Mouse (Mus musculus) cerebellum, adult 11-12 months (tissue): ENCODE measurements at regions not wholly inside any gene's neighbourhood (a gene's known extent, or its start where the extent isn't known, plus 50 kb on each side); places are given as distances from the start of the nearest gene placed in this dataset.

ENCODE experiments used
- DNase-seq: peaks from one replicate; pipeline ENCODE4 v3.0.0; 2022

GRCm38 (mm10) chr6:117575057-117575456 lies 265.9 kb upstream of the Zfp637 start:
- DNase-seq = no peak

GRCm38 (mm10) chr6:117576021-117576420 lies 265.0 kb upstream of the Zfp637 start:
- DNase-seq = no peak

DNA sequence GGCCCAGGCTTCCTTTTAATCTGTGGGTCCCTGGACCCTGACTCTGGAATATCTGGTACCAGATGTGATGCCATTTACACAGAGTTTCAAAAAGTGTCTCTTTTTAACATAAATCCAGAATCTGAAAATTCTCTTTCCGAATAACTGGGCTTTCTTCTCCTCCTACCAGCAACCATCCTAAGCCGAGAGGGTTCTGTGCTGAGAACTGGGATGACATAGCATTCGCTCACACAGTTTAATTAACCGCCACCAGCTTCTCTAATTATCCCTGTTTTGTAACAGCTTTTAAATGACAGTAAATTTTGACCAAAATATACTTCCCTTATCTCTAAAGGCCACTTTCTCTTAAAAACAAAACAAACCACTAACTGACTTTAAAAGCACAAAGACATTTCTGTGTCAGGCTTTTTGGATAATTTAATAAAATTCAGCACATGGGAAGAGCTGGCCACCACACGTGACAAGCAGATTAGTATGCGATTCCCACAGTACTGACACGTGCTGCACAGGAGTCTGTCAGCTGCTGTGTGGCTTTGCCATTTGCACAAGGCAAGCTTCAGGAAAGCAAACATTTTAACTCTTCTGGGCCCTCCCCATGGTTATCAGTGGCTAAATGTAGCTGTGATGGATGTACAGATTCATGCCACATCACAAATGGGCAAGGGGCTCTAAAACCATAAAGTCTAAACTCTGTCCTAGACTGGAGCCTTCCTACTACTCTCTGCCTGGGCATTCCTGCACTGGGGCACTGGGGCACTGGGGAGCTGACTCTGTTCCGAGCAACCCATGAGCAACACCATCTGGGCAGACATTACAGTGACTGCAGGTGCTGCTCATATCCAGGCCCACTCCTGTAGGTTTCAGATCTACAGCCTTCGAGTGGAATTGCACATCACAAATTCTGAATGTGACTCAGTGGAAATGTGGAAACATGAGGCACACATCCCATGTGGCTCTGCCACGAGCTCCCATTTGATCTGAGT lies 263.1 kb upstream of the Zfp637 start:
- no peak for DNase-seq

DNA sequence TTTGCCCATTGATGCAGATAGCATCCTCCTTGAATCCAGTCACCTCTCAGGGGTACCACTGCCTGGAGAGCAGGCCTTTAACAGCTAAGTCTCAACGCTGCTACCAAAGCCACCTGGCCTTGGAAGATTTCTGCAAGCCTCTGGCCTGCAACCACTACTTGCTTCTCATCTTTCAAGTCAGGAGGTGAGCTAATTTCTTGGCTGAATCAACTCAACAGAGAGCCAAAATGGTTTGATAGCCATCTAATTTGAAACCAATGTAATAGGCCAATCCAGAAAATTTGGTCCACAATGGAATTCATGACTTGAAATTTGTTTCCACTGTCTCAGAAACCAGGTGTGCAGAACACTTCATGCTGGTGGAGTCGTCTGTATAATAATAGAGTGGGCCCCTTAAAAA lies 260.0 kb upstream of the Zfp637 start:
- DNase-seq = no peak

DNA sequence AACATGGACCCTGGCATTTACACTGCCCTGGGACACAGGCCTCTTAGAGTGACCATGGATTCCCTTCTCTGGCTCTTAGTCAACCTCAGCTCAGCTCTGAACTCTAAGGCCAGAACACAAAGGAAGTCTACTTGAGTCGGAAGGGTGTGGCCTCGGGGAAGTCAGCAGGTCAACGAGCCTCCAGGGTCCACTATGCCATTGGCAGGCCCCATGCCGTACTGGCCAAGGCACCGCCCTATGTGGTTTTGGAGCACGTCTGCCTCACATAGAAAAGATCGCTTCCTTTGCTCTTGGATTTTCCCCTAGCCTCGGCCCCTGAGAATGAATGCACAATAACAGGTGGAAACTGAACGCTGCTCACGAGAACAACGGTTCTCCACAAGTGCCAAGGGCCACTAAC lies 257.9 kb upstream of the Zfp637 start:
- DNase-seq = no peak

GRCm38 (mm10) chr6:117584563-117584962 lies 256.4 kb upstream of the Zfp637 start:
- DNase-seq = no peak

- DNase-seq = no peak
These were observed 244.7 kb upstream of the Zfp637 start for GRCm38 (mm10) chr6:117596166-117596840.

- DNase-seq = no peak
These were observed 236.1 kb upstream of the Zfp637 start for GRCm38 (mm10) chr6:117604834-117605233.

DNA sequence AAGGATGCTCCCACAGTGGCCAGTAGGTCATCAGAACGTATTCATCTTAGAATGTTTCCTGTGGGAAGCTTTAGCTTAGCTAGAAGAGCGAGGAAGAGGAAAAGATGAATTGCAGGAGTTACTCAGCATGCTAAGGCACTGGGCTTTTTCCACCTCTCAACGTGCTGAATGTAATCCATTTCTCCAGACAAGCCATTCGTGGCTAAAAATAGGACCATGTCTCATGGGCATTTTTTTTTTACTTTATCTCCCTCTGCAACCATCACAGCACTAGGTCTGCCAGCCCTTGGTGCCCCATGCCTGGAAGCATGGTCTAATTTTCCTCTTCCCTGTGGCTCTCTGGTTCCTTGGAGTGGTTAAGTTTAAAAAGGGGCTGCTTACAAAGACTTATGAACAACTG lies 235.3 kb upstream of the Zfp637 start:
- DNase-seq = no peak

- no peak for DNase-seq
These were observed 234.8 kb upstream of the Zfp637 start for GRCm38 (mm10) chr6:117606211-117606610.

DNA sequence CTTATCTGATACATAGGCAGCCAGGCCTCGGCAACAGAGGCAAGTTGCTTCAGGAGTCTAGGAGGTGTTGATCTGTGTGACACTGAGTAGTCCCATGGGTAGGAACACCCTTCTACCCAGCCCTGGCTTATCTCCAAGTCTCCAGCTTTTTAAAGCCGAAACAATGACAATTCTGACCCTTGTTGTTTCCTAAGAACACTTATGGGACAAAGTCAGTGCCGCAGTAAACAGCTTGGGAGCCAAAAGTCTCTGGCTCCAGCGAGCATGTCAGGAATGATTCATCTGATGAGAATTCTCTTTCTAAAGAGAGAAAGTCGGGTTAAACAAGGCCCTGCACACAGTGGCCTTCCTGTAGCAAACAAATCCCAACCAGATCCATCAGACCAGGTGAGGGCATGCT lies 234.0 kb upstream of the Zfp637 start:
- no peak for DNase-seq

- no peak for DNase-seq
These were observed 231.2 kb upstream of the Zfp637 start for GRCm38 (mm10) chr6:117609476-117610404.

DNA sequence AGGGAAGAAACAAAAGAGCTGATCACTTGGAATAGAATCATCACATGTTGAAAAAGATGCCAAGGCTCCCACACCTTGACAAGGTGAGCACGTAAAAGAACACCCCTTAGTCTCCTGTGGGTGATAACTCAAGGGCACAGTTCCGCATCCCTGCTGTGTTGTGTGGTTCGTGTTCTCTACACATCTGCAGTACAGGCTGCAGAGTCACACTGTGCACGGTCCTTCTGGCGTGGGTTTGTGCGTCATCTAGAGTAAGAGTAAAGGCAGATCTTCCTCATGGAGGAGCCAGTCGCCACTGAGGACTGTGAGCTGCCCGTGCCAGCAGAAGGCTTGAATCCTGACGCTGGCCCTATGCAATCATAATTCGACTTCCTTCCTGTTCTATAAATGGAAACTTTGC lies 229.7 kb upstream of the Zfp637 start:
- DNase-seq = no peak

- DNase-seq = no peak
These were observed 229.0 kb upstream of the Zfp637 start for GRCm38 (mm10) chr6:117611965-117612364.

DNA sequence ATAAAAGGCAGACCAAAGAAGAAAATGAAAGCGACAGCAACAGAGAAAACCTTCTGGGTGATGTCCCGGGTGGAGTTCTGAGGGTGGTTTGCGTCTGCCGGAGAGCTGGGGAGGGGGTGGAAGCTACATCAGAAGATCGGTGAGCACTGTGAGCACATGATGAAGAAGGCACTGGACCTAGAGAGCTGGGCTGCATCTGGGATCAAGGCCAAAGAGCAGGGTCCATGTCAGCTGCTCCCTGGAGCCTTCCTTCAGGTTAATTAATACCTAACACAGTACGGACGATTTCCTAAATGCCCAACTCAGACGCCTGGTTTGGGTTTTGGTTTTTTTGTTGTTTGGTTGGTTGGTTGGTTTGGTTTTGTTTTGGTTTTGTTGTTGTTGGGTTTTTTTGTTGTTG lies 228.6 kb upstream of the Zfp637 start:
- no peak for DNase-seq

DNA sequence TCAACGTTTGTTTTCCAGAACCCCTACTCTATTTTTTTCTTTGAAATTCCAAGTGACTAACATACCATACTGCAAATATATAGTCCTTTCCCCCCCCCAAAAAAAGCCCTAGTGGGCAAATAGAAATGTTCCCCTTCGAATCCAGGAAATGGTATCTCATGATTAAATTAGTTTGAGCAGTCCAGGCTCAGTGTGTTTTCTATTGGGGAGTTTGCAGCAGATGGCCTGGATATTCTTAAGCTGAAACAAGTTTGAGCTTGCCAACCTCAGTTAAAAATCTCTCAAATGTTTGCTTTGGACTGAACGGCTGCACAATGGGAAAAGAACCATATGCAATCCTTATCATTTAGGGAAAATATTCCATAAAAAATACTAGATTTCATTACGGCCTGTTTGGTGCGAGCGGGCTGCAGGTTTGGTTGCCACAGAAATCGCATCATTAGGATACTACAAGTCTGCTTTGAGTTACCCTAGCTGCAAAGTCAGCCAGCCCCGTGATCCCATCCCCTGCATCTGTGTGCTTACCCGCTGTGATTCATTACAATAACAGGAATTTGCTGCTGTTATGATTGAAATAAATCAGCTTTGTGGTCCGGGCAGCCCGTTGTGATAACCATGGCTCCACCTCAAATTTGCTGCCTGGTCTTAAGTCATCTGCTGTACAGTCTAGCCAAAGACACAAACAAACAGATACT lies 227.2 kb upstream of the Zfp637 start:
- no peak for DNase-seq

DNA sequence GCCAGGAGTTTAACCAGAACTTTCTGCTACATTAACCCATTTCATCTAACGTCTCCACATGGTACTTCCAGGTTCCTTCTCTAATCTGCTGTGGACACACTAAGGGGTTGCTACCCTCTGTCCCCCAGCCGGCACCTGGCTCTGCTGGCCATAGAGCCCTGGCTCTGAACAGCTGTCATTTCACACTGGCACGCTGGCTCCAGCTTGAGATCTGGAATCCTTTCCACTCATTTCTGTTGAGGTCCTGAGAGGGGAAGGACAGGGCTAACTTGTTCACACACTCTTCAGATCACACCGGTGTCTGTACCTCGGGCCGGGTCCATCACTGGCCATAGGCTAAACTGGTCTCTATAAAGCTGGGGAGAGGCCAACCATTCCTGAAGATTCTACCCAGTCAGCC lies 226.6 kb upstream of the Zfp637 start:
- DNase-seq = no peak

DNA sequence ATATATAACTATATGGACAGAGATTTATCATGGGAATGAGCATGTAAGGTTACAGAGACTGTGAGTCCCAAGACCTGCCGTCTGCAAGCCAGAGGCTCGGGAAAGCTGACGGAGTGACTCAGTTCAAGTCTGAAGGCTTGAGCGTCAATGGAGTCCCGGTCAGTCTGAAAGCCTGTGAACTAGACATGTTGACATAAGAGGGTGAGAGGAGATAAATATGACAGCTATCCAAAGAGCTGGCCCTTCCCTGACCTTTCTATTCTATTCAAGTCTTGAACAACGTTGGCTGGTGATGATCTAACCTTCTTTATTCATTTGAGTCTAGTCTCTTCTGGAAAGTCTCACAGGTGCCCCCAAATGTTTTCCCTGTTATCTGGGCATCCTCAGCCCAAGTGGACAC lies 223.8 kb upstream of the Zfp637 start:
- no peak for DNase-seq

DNA sequence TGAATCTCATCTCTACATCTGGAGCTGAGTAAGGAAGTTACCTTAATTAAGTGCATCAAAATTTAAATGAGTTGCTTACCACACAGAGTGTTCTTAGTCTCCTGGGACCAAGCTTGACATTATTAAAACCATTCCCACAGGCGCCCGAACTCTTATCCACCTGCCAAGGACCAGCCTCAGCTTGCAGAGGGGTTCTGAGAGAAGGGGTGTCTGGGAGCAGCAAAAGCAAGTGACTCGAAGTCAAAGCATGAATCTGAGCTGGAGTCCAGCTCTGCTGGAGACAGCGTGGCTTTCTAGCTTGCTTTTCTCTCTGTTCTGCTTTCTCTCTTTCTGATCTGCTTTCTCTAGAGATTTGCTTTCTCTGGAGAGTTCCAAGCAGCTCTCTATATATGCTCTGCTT lies 223.0 kb upstream of the Zfp637 start:
- DNase-seq = no peak

DNA sequence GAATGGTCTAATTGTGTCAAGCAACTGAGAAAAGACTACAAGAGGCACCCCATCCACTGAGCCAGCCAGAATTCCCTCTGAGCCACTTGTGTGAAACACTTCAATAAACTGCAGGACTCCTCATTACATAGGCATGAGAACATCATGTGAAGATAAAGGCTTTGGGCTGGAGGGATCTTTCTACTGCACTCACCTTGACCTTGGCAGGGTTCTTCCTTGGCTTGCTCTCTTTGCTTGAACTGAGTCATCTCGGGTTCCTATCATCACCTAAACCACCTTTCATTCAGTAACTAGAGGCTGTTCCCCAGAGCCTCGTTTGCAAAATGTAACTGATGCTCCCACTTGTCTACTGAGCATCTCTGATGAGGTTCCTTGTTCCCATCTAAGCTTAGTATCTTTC lies 221.4 kb upstream of the Zfp637 start:
- no peak for DNase-seq

GRCm38 (mm10) chr6:117622446-117622845 lies 218.5 kb upstream of the Zfp637 start:
- DNase-seq = no peak

- DNase-seq = no peak
These were observed 218.0 kb upstream of the Zfp637 start for GRCm38 (mm10) chr6:117622946-117623345.

DNA sequence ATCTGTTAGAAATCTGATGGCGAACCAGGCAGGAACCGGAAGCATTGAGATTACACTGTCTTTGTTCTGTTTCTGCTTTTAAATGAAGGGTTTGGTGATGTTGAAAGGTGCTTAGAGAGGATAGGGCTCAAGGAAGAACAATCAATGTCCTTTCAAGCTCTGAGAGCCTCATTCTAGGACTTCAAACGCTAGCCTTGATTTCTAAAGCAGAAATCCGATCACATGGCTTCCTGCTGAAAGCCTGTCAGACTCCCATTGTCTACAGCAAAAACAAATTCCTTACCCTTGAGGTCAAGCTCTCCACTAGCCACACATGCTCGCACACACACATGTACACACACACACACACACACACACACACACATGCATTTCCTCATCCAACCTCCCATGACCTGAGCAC lies 215.3 kb upstream of the Zfp637 start:
- DNase-seq = no peak
